Mouse (Mus musculus) midbrain, embryonic 14.5 days (tissue): ENCODE data around the gene Slc1a3. TPM values are rescaled to one million over a fixed set of nuclear protein-coding genes. Genes with fewer than 3 reads are reported as not detected.

ENCODE experiments used
- ATAC-seq: fragments of 200-750 bp; cut with Nextera tagmentation; 2 replicates; pipeline ENCODE4 v1.8.0; 2017; ENCODE audit warnings: moderate number of reproducible peaks, moderate library complexity; ENCODE audit not compliant: low FRiP score, low TSS enrichment
- DNase-seq: peaks from one replicate; pipeline ENCODE4 v3.0.0-alpha.2; 2015
- H3K27ac ChIP-seq: fragments of 300-500 bp; sonication (generic); replicated peaks from 2 replicates; pipeline ENCODE4 v1.5.1; 2014; ENCODE audit warnings: mild to moderate bottlenecking, low read depth, low read length, moderate library complexity
- H3K27me3 ChIP-seq: fragments of 300-500 bp; sonication (generic); 2 replicates; pipeline ENCODE4 v1.6.1; 2014; ENCODE audit warnings: low read length, control low read depth, mixed read lengths; ENCODE audit not compliant: control insufficient read depth, insufficient read depth
- H3K36me3 ChIP-seq: fragments of 300-500 bp; sonication (generic); 2 replicates; pipeline ENCODE4 v1.6.1; 2014; ENCODE audit warnings: low read length, control low read depth; ENCODE audit not compliant: control insufficient read depth, insufficient read depth
- H3K4me1 ChIP-seq: fragments of 300-500 bp; sonication (generic); 2 replicates; pipeline ENCODE4 v1.6.1; 2014; ENCODE audit warnings: mild to moderate bottlenecking, antibody characterized with exemption, low read length, control low read depth; ENCODE audit not compliant: control insufficient read depth, insufficient read depth
- H3K4me2 ChIP-seq: fragments of 300-500 bp; sonication (generic); 2 replicates; pipeline ENCODE4 v1.6.1; 2014; ENCODE audit warnings: mild to moderate bottlenecking, low read length, moderate library complexity
- H3K4me3 ChIP-seq: fragments of 300-500 bp; sonication (generic); replicated peaks from 2 replicates; pipeline ENCODE4 v1.5.1; 2014; ENCODE audit warnings: low read depth, low read length
- H3K9ac ChIP-seq: fragments of 300-500 bp; sonication (generic); replicated peaks from 2 replicates; pipeline ENCODE4 v1.6.1; 2014; ENCODE audit warnings: mild to moderate bottlenecking, low read length, moderate library complexity
- H3K9me3 ChIP-seq: fragments of 300-500 bp; sonication (generic); 2 replicates; pipeline ENCODE4 v1.6.1; 2016; ENCODE audit warnings: low read length, control low read depth, mixed read lengths; ENCODE audit not compliant: control insufficient read depth
- WGBS: fragments of 180-500 bp; shearing (Covaris S2); extraction: QIAGEN DNeasy Blood & Tissue Kit; methylation state at CpG from one replicate; pipeline ENCODE4 v1.1.7; 2014; 5-methylcytosine and 5-hydroxymethylcytosine counted together
- polyA plus RNA-seq: library from polyadenylated mRNA; unstranded; fragments of >200 nt; fragmentation: Nextera tagmentation; extraction: Ambion mirVana; gene quantifications from 2 replicates; pipeline ENCODE4 v1.2.1, GENCODE M21; 2014

Slc1a3 gene
- polyA plus RNA-seq, 1 experiment from 2014 or later, result 138 TPM

GRCm38 (mm10) chr15:8676211-8676691 lies 34.3 kb downstream of the Slc1a3 start:
- H3K4me1 ChIP-seq, result no peaks in the 10 kb centered on the region
- no peak for ATAC-seq
- H3K4me2 ChIP-seq, result no peak overlapping the region
- no peak for DNase-seq
- H3K4me3 ChIP-seq, result no peak overlapping the region
- WGBS, result 79% methylated on average over 5 of the region's 5 CpGs
- no peaks in the 10 kb centered on the region for H3K27me3 ChIP-seq
- H3K9me3 ChIP-seq, result no peaks in the 10 kb centered on the region
- H3K36me3 ChIP-seq, result no peaks in the 10 kb centered on the region
- H3K27ac ChIP-seq, result no peak overlapping the region
- no peak overlapping the region for H3K9ac ChIP-seq

- Histone ChIP-seq H3K4me3 (no peak overlapping the region), H3K36me3 (no peaks in the 10 kb centered on the region), H3K4me1 (no peaks in the 10 kb centered on the region), H3K27me3 (no peaks in the 10 kb centered on the region), H3K4me2 (no peak overlapping the region), H3K9me3 (no peaks in the 10 kb centered on the region), H3K27ac (no peak overlapping the region), H3K9ac (no peak overlapping the region)
- DNase-seq (no peak), ATAC-seq (no peak)
- 96% methylated on average over 4 of the region's 4 CpGs for WGBS
These were observed 34.9 kb downstream of the Slc1a3 start for GRCm38 (mm10) chr15:8675616-8676015.

GRCm38 (mm10) chr15:8672532-8672931 lies 38.0 kb downstream of the Slc1a3 start:
- no peaks in the 10 kb centered on the region for H3K36me3 ChIP-seq
- DNase-seq (no peak), ATAC-seq (no peak)
- H3K4me3 ChIP-seq, result no peak overlapping the region
- no peak overlapping the region for H3K4me2 ChIP-seq
- no peaks in the 10 kb centered on the region for H3K9me3 ChIP-seq
- H3K27ac ChIP-seq, result no peak overlapping the region
- 78% methylated on average over 5 of the region's 5 CpGs for WGBS
- H3K4me1 ChIP-seq, result no peaks in the 10 kb centered on the region
- no peaks in the 10 kb centered on the region for H3K27me3 ChIP-seq
- H3K9ac ChIP-seq, result no peak overlapping the region

GRCm38 (mm10) chr15:8667849-8668522 lies 42.6 kb downstream of the Slc1a3 start:
- H3K4me2 ChIP-seq, result no peak overlapping the region
- H3K27me3 ChIP-seq, result no peaks in the 10 kb centered on the region
- no peaks in the 10 kb centered on the region for H3K4me1 ChIP-seq
- no peak for ATAC-seq
- H3K4me3 ChIP-seq, result no peak overlapping the region
- no peak overlapping the region for H3K9ac ChIP-seq
- H3K9me3 ChIP-seq, result no peaks in the 10 kb centered on the region
- H3K36me3 ChIP-seq, result no peaks in the 10 kb centered on the region
- H3K27ac ChIP-seq, result no peak overlapping the region
- no peak for DNase-seq
- WGBS, result 96% methylated on average over 25 of the region's 25 CpGs

- no peaks in the 10 kb centered on the region for H3K9me3 ChIP-seq
- H3K4me1 ChIP-seq, result no peaks in the 10 kb centered on the region
- no peaks in the 10 kb centered on the region for H3K36me3 ChIP-seq
- H3K27ac ChIP-seq, result no peak overlapping the region
- DNase-seq, result no peak
- no peak overlapping the region for H3K4me2 ChIP-seq
- WGBS, result 93% methylated on average over 15 of the region's 15 CpGs
- no peak for ATAC-seq
- no peak overlapping the region for H3K9ac ChIP-seq
- H3K4me3 ChIP-seq, result no peak overlapping the region
- H3K27me3 ChIP-seq, result no peaks in the 10 kb centered on the region
These were observed 44.8 kb downstream of the Slc1a3 start for GRCm38 (mm10) chr15:8665675-8666350.

- 64% methylated on average over 17 of the region's 17 CpGs for WGBS
- ATAC-seq (no peak), DNase-seq (peak; percentile 70)
- H3K4me2 ChIP-seq, result peak overlapping the region; percentile 16; the same call in 1 of the 2 replicates
- H3K9ac ChIP-seq, result no peak overlapping the region
- no peaks in the 10 kb centered on the region for H3K36me3 ChIP-seq
- peaks cover 12% of the 10 kb centered on the region; the same call in 1 of the 2 replicates for H3K4me1 ChIP-seq
- H3K27me3 ChIP-seq, result no peaks in the 10 kb centered on the region
- H3K9me3 ChIP-seq, result no peaks in the 10 kb centered on the region
- H3K27ac ChIP-seq, result peak overlapping the region; percentile 53
- H3K4me3 ChIP-seq, result no peak overlapping the region
These were observed 47.0 kb downstream of the Slc1a3 start for GRCm38 (mm10) chr15:8663348-8664099.

GRCm38 (mm10) chr15:8661856-8662255 lies 48.7 kb downstream of the Slc1a3 start:
- 73% methylated on average over 6 of the region's 6 CpGs for WGBS
- Histone ChIP-seq H3K4me2 (no peak overlapping the region), H3K27me3 (no peaks in the 10 kb centered on the region), H3K36me3 (no peaks in the 10 kb centered on the region), H3K27ac (no peak overlapping the region), H3K9me3 (no peaks in the 10 kb centered on the region), H3K4me3 (no peak overlapping the region), H3K9ac (no peak overlapping the region), H3K4me1 (peaks cover 12% of the 10 kb centered on the region; the same call in 1 of the 2 replicates)
- DNase-seq, result no peak
- no peak for ATAC-seq

GRCm38 (mm10) chr15:8659977-8660376 lies 50.6 kb downstream of the Slc1a3 start:
- H3K4me3 ChIP-seq, result no peak overlapping the region
- no peaks in the 10 kb centered on the region for H3K27me3 ChIP-seq
- no peaks in the 10 kb centered on the region for H3K36me3 ChIP-seq
- no peak overlapping the region for H3K9ac ChIP-seq
- DNase-seq (peak; percentile 28), ATAC-seq (no peak)
- H3K4me1 ChIP-seq, result peaks cover 12% of the 10 kb centered on the region; the same call in 1 of the 2 replicates
- H3K4me2 ChIP-seq, result no peak overlapping the region
- WGBS, result 36% methylated on average over 4 of the region's 4 CpGs
- no peaks in the 10 kb centered on the region for H3K9me3 ChIP-seq
- H3K27ac ChIP-seq, result peak overlapping the region; percentile 64
